Mouse (Mus musculus) midbrain, postnatal 0 days (tissue): ENCODE results near the gene Gng4. TPM values are rescaled to one million over a fixed set of nuclear protein-coding genes. Genes with fewer than 3 reads are reported as not detected.

Experiments
- ATAC-seq: fragments of 200-750 bp; cut with Nextera tagmentation; 2 replicates; pipeline ENCODE4 v1.8.0; 2017; ENCODE audit warnings: moderate number of reproducible peaks, mild to moderate bottlenecking, moderate TSS enrichment, moderate library complexity; ENCODE audit not compliant: low FRiP score
- DNase-seq: peaks from one replicate; pipeline ENCODE4 v3.0.0-alpha.2; 2015; ENCODE audit warnings: low spot score
- H3K27ac ChIP-seq: fragments of 300-500 bp; sonication (generic); 2 replicates; pipeline ENCODE4 v1.5.1; 2014; ENCODE audit warnings: low read depth, mild to moderate bottlenecking, low read length, mixed read lengths
- H3K27me3 ChIP-seq: fragments of 300-500 bp; sonication (generic); 2 replicates; pipeline ENCODE4 v1.6.1; 2014; ENCODE audit warnings: low read length, control low read depth, mixed read lengths; ENCODE audit not compliant: insufficient read depth
- H3K36me3 ChIP-seq: fragments of 300-500 bp; sonication (generic); 2 replicates; pipeline ENCODE4 v1.6.1; 2014; ENCODE audit warnings: low read length, control low read depth, mixed read lengths; ENCODE audit not compliant: insufficient read depth
- H3K4me1 ChIP-seq: fragments of 300-500 bp; sonication (generic); 2 replicates; pipeline ENCODE4 v1.6.1; 2014; ENCODE audit warnings: mild to moderate bottlenecking, control low read depth, antibody characterized with exemption, low read length, mixed read lengths; ENCODE audit not compliant: insufficient read depth
- H3K4me2 ChIP-seq: fragments of 300-500 bp; sonication (generic); 2 replicates; pipeline ENCODE4 v1.6.1; 2014; ENCODE audit warnings: low read depth, mild to moderate bottlenecking, low read length, mixed read lengths; ENCODE audit not compliant: poor library complexity, severe bottlenecking
- H3K4me3 ChIP-seq: fragments of 300-500 bp; sonication (generic); 2 replicates; pipeline ENCODE4 v1.5.1; 2014; ENCODE audit warnings: low read depth, mild to moderate bottlenecking, low read length, moderate library complexity
- H3K9ac ChIP-seq: fragments of 300-500 bp; sonication (generic); replicated peaks from 2 replicates; pipeline ENCODE4 v1.6.1; 2014; ENCODE audit warnings: mild to moderate bottlenecking, low read length, moderate library complexity, mixed read lengths; ENCODE audit not compliant: poor library complexity, severe bottlenecking
- H3K9me3 ChIP-seq: fragments of 300-500 bp; sonication (generic); 2 replicates; pipeline ENCODE4 v1.6.1; 2016; ENCODE audit warnings: low read length, control low read depth
- CTCF ChIP-seq: IDR thresholded peaks from 2 replicates; pipeline ENCODE4 v1.5.1; 2016; ENCODE audit warnings: antibody characterized with exemption, mild to moderate bottlenecking
- WGBS: fragments of 180-500 bp; shearing (Covaris S2); extraction: QIAGEN DNeasy Blood & Tissue Kit; methylation state at CpG from one replicate; pipeline ENCODE4 v1.1.7; 2014; 5-methylcytosine and 5-hydroxymethylcytosine counted together
- polyA plus RNA-seq: library from polyadenylated mRNA; unstranded; fragments of >200 nt; fragmentation: Nextera tagmentation; extraction: Ambion mirVana; gene quantifications from 2 replicates; pipeline ENCODE4 v1.2.1, GENCODE M21; 2015
- total RNA-seq: library from RNA; depleted of rRNA; stranded (reverse); fragments of >200 nt; gene quantifications from 2 replicates; pipeline ENCODE4 v1.2.3, GENCODE M21; 2014

Gng4 gene
- total and polyA plus RNA-seq, 2 experiments from 2014 or later: 144 to 187 TPM

- no peaks in the 10 kb centered on the region for H3K36me3 ChIP-seq
- H3K4me1 ChIP-seq: no peaks in the 10 kb centered on the region
- no peaks in the 10 kb centered on the region for H3K27me3 ChIP-seq
- H3K4me3 ChIP-seq: no peak overlapping the region
- H3K9me3 ChIP-seq: no peaks in the 10 kb centered on the region
- TF ChIP-seq CTCF: no peak
- H3K9ac ChIP-seq: no peak overlapping the region
- H3K4me2 ChIP-seq: no peak overlapping the region
- 82% methylated on average over 3 of the region's 3 CpGs for WGBS
- DNase-seq (no peak), ATAC-seq (no peak)
- no peak overlapping the region for H3K27ac ChIP-seq
Measured at GRCm38 (mm10) chr13:13847075-13847599, 63.3 kb downstream of the Gng4 start.

GRCm38 (mm10) chr13:13857190-13857589 lies 73.3 kb downstream of the Gng4 start:
- TF ChIP-seq CTCF: no peak
- H3K4me1 ChIP-seq: no peaks in the 10 kb centered on the region
- ATAC-seq (no peak), DNase-seq (no peak)
- 80% methylated on average over 4 of the region's 4 CpGs for WGBS
- no peaks in the 10 kb centered on the region for H3K27me3 ChIP-seq
- H3K36me3 ChIP-seq: no peaks in the 10 kb centered on the region
- no peak overlapping the region for H3K4me2 ChIP-seq
- no peak overlapping the region for H3K4me3 ChIP-seq
- no peak overlapping the region for H3K9ac ChIP-seq
- no peak overlapping the region for H3K27ac ChIP-seq
- no peaks in the 10 kb centered on the region for H3K9me3 ChIP-seq

- Histone ChIP-seq H3K27ac (no peak overlapping the region), H3K4me2 (no peak overlapping the region), H3K4me3 (no peak overlapping the region), H3K4me1 (no peaks in the 10 kb centered on the region), H3K9me3 (no peaks in the 10 kb centered on the region), H3K36me3 (no peaks in the 10 kb centered on the region), H3K27me3 (no peaks in the 10 kb centered on the region), H3K9ac (no peak overlapping the region)
- no peak for DNase-seq
- TF ChIP-seq CTCF: no peak
- 47% methylated on average over 11 of the region's 11 CpGs for whole genome bisulfite sequencing
- no peak for ATAC-seq
Measured at GRCm38 (mm10) chr13:13862346-13862745, 78.5 kb downstream of the Gng4 start.

GRCm38 (mm10) chr13:13862941-13863340 lies 79.1 kb downstream of the Gng4 start:
- ATAC-seq: no peak
- H3K4me3 ChIP-seq: no peak overlapping the region
- no peaks in the 10 kb centered on the region for H3K9me3 ChIP-seq
- 53% methylated on average over 6 of the region's 6 CpGs for WGBS
- TF ChIP-seq CTCF: no peak
- no peaks in the 10 kb centered on the region for H3K4me1 ChIP-seq
- no peaks in the 10 kb centered on the region for H3K36me3 ChIP-seq
- H3K4me2 ChIP-seq: no peak overlapping the region
- H3K27me3 ChIP-seq: no peaks in the 10 kb centered on the region
- H3K27ac ChIP-seq: no peak overlapping the region
- H3K9ac ChIP-seq: no peak overlapping the region
- DNase-seq: no peak

DNA sequence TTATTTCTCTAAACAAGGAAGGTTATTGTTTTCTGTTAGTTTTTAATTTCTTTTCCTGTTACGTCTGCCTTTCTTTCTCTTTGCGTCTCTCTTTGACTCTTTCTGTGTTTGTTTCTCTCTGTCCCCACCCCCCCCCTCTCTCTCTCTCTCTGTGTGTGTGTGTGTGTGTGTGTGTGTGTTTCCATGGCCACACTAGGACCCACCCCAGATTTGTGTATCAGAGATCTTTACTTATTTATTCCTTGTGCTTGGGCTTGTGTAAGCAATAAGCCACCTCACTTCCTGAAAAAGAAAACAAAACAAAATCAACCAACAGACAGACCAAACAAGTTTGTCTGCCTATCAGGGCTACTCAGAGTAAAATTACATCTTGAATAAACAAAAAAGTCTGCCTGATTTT lies 82.5 kb downstream of the Gng4 start:
- Histone ChIP-seq H3K27ac (no peak overlapping the region), H3K4me2 (no peak overlapping the region), H3K4me1 (no peaks in the 10 kb centered on the region), H3K36me3 (no peaks in the 10 kb centered on the region), H3K27me3 (no peaks in the 10 kb centered on the region), H3K9me3 (no peaks in the 10 kb centered on the region), H3K9ac (no peak overlapping the region), H3K4me3 (no peak overlapping the region)
- whole genome bisulfite sequencing: 84% methylated on average over 2 of the region's 2 CpGs
- no peak for DNase-seq
- TF ChIP-seq CTCF: no peak
- ATAC-seq: no peak

DNA sequence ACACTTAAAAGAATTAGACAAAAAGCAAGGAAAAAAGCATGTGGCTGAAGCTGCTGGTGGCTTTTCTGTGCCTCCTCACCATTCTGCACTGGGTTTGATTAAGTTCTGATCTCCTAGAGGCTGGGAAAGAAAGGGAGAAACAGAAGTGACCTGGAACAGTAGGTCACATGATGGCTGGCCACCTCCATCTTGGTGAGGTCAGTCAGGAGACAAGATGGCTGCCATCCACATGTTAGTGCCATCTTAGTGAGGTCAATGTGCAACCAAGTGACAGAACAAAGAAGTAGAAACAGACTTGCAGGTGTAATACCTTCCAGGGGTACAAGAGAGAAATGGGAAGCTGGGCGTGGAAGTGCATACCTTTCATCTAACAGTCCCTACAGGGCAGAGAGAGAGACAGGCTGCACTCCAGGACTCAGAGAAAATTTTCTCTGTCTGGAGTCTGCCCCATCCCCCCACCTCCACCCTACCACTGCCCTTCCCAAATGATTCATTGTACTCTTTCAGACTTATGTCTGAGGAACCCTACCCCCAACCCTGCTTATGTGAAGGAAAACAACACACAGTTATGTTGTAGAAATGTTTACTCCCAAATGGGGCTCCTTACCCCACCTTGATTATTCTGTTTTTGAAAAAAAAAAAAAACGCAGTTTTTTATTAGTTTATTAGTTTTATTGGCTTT lies 83.4 kb downstream of the Gng4 start:
- no peaks in the 10 kb centered on the region for H3K27me3 ChIP-seq
- H3K36me3 ChIP-seq: no peaks in the 10 kb centered on the region
- H3K9ac ChIP-seq: no peak overlapping the region
- no peak overlapping the region for H3K27ac ChIP-seq
- no peaks in the 10 kb centered on the region for H3K4me1 ChIP-seq
- TF ChIP-seq CTCF: no peak
- H3K4me2 ChIP-seq: no peak overlapping the region
- ATAC-seq (peak; percentile 39; the same call in 1 of the 2 replicates), DNase-seq (peak; percentile 51)
- 93% methylated on average over 2 of the region's 2 CpGs for WGBS
- no peak overlapping the region for H3K4me3 ChIP-seq
- no peaks in the 10 kb centered on the region for H3K9me3 ChIP-seq
